Mouse (Mus musculus): ENCODE data around the gene Sptbn1. TPM values are rescaled to one million over a fixed set of nuclear protein-coding genes. Genes with fewer than 3 reads are reported as not detected.

The Sptbn1 gene
- total and polyA plus RNA-seq, 3 experiments: 7.7 to 95.8 (median 84.1) TPM

- H3K36me3 ChIP-seq (replicated peaks): peaks cover 69% of the 10 kb centered on the region
- peaks cover 10% of the 10 kb centered on the region for H3K4me1 ChIP-seq (ENCODE audit: insufficient read depth, low read depth, low read length)
Measured at GRCm38 (mm10) chr11:30147882-30148281, 120.1 kb downstream of the Sptbn1 start.

GRCm38 (mm10) chr11:30143090-30143489 is 124.9 kb downstream of the Sptbn1 start:
- TF ChIP-seq TAL1 (conservative IDR thresholded peaks at IDR 0.05; ENCODE audit: low read depth, low read length) (no peak), GATA1 (IDR thresholded peaks at IDR 0.05; ENCODE audit: borderline replicate concordance, low read length) (no peak), GATA2 (IDR thresholded peaks at IDR 0.05; ENCODE audit: borderline replicate concordance, low read depth, low read length) (no peak), CTCF (IDR thresholded peaks at IDR 0.05; ENCODE audit: low read depth, low read length) (no peak), POLR2AphosphoS5 (IDR thresholded peaks at IDR 0.05; ENCODE audit: insufficient replicate concordance, low read depth, low read length) (no peak)
- Histone ChIP-seq H3K36me3 (replicated peaks) (peaks cover 84% of the 10 kb centered on the region), H3K4me1 (ENCODE audit: insufficient read depth, low read depth, low read length) (no peaks in the 10 kb centered on the region), H3K9me3 (replicated peaks) (no peaks in the 10 kb centered on the region), H3K27me3 (ENCODE audit: insufficient read depth, low read length) (no peaks in the 10 kb centered on the region), H3K4me3 (ENCODE audit: low read depth, low read length) (no peak overlapping the region)
- DNase-seq (ENCODE audit: low spot score) (no peak), ATAC-seq (ENCODE audit: extremely low read depth, insufficient number of reproducible peaks, low FRiP score, poor library complexity, severe bottlenecking) (no peak)

More at GRCm38 (mm10) chr11:30147882-30148281, 120.1 kb downstream of the Sptbn1 start:
- Histone ChIP-seq H3K9me3 (replicated peaks) (no peaks in the 10 kb centered on the region), H3K27me3 (ENCODE audit: insufficient read depth, low read length) (no peaks in the 10 kb centered on the region), H3K4me3 (ENCODE audit: low read depth, low read length) (no peak overlapping the region)
- DNase-seq (ENCODE audit: low spot score) (no peak), ATAC-seq (ENCODE audit: extremely low read depth, insufficient number of reproducible peaks, low FRiP score, poor library complexity, severe bottlenecking) (no peak)
- TF ChIP-seq GATA1 (IDR thresholded peaks at IDR 0.05; ENCODE audit: borderline replicate concordance, low read length) (no peak), CTCF (IDR thresholded peaks at IDR 0.05; ENCODE audit: low read depth, low read length) (no peak), POLR2AphosphoS5 (IDR thresholded peaks at IDR 0.05; ENCODE audit: insufficient replicate concordance, low read depth, low read length) (no peak), TAL1 (conservative IDR thresholded peaks at IDR 0.05; ENCODE audit: low read depth, low read length) (no peak), GATA2 (IDR thresholded peaks at IDR 0.05; ENCODE audit: borderline replicate concordance, low read depth, low read length) (no peak)

- no peak for ATAC-seq (ENCODE audit: extremely low read depth, insufficient number of reproducible peaks, low FRiP score, poor library complexity, severe bottlenecking)
- TF ChIP-seq TAL1 (conservative IDR thresholded peaks at IDR 0.05; ENCODE audit: low read depth, low read length): no peak
- no peak for TF ChIP-seq GATA1 (IDR thresholded peaks at IDR 0.05; ENCODE audit: borderline replicate concordance, low read length)
- TF ChIP-seq CTCF (IDR thresholded peaks at IDR 0.05; ENCODE audit: low read depth, low read length): no peak
- no peak for TF ChIP-seq GATA2 (IDR thresholded peaks at IDR 0.05; ENCODE audit: borderline replicate concordance, low read depth, low read length)
- no peak for TF ChIP-seq POLR2AphosphoS5 (IDR thresholded peaks at IDR 0.05; ENCODE audit: insufficient replicate concordance, low read depth, low read length)
- no peak overlapping the region for H3K4me3 ChIP-seq (ENCODE audit: low read depth, low read length)
- no peaks in the 10 kb centered on the region for H3K27me3 ChIP-seq (ENCODE audit: insufficient read depth, low read length)
- no peaks in the 10 kb centered on the region for H3K4me1 ChIP-seq (ENCODE audit: insufficient read depth, low read depth, low read length)
- DNase-seq (ENCODE audit: low spot score): no peak
- no peaks in the 10 kb centered on the region for H3K9me3 ChIP-seq (replicated peaks)
- peaks cover 91% of the 10 kb centered on the region for H3K36me3 ChIP-seq (replicated peaks)
Measured at GRCm38 (mm10) chr11:30139165-30139826, 128.7 kb downstream of the Sptbn1 start.

- no peak for TF ChIP-seq CTCF (IDR thresholded peaks at IDR 0.05; ENCODE audit: low read depth, low read length)
- no peak for TF ChIP-seq GATA1 (IDR thresholded peaks at IDR 0.05; ENCODE audit: borderline replicate concordance, low read length)
- no peak for TF ChIP-seq POLR2AphosphoS5 (IDR thresholded peaks at IDR 0.05; ENCODE audit: insufficient replicate concordance, low read depth, low read length)
- no peak for TF ChIP-seq TAL1 (conservative IDR thresholded peaks at IDR 0.05; ENCODE audit: low read depth, low read length)
- no peak for TF ChIP-seq GATA2 (IDR thresholded peaks at IDR 0.05; ENCODE audit: borderline replicate concordance, low read depth, low read length)
- no peaks in the 10 kb centered on the region for H3K27me3 ChIP-seq (ENCODE audit: insufficient read depth, low read length)
- ATAC-seq (ENCODE audit: extremely low read depth, insufficient number of reproducible peaks, low FRiP score, poor library complexity, severe bottlenecking) (no peak), DNase-seq (ENCODE audit: low spot score) (no peak)
- no peak overlapping the region for H3K4me3 ChIP-seq (ENCODE audit: low read depth, low read length)
- no peaks in the 10 kb centered on the region for H3K9me3 ChIP-seq (replicated peaks)
- no peaks in the 10 kb centered on the region for H3K4me1 ChIP-seq (ENCODE audit: insufficient read depth, low read depth, low read length)
- peaks cover 85% of the 10 kb centered on the region for H3K36me3 ChIP-seq (replicated peaks)
Measured at GRCm38 (mm10) chr11:30137081-30137480, 130.9 kb downstream of the Sptbn1 start.

- no peak for ATAC-seq (ENCODE audit: extremely low read depth, insufficient number of reproducible peaks, low FRiP score, poor library complexity, severe bottlenecking)
- no peak for DNase-seq (ENCODE audit: low spot score)
- peaks cover 5% of the 10 kb centered on the region for H3K4me1 ChIP-seq (ENCODE audit: insufficient read depth, low read depth, low read length)
- no peaks in the 10 kb centered on the region for H3K9me3 ChIP-seq (replicated peaks)
- TF ChIP-seq TAL1 (conservative IDR thresholded peaks at IDR 0.05; ENCODE audit: low read depth, low read length) (no peak), GATA2 (IDR thresholded peaks at IDR 0.05; ENCODE audit: borderline replicate concordance, low read depth, low read length) (no peak), CTCF (IDR thresholded peaks at IDR 0.05; ENCODE audit: low read depth, low read length) (no peak), POLR2AphosphoS5 (IDR thresholded peaks at IDR 0.05; ENCODE audit: insufficient replicate concordance, low read depth, low read length) (no peak), GATA1 (IDR thresholded peaks at IDR 0.05; ENCODE audit: borderline replicate concordance, low read length) (no peak)
- no peak overlapping the region for H3K4me3 ChIP-seq (ENCODE audit: low read depth, low read length)
- no peaks in the 10 kb centered on the region for H3K27me3 ChIP-seq (ENCODE audit: insufficient read depth, low read length)
- peaks cover 81% of the 10 kb centered on the region for H3K36me3 ChIP-seq (replicated peaks)
Measured at GRCm38 (mm10) chr11:30134058-30134457, 133.9 kb downstream of the Sptbn1 start.

GRCm38 (mm10) chr11:30132581-30132980 is 135.4 kb downstream of the Sptbn1 start:
- no peak for ATAC-seq (ENCODE audit: extremely low read depth, insufficient number of reproducible peaks, low FRiP score, poor library complexity, severe bottlenecking)
- Histone ChIP-seq H3K36me3 (replicated peaks) (peaks cover 77% of the 10 kb centered on the region), H3K9me3 (replicated peaks) (no peaks in the 10 kb centered on the region), H3K4me3 (ENCODE audit: low read depth, low read length) (no peak overlapping the region), H3K27me3 (ENCODE audit: insufficient read depth, low read length) (no peaks in the 10 kb centered on the region), H3K4me1 (ENCODE audit: insufficient read depth, low read depth, low read length) (peaks cover 5% of the 10 kb centered on the region)
- DNase-seq (ENCODE audit: low spot score): no peak
- TF ChIP-seq GATA2 (IDR thresholded peaks at IDR 0.05; ENCODE audit: borderline replicate concordance, low read depth, low read length) (no peak), CTCF (IDR thresholded peaks at IDR 0.05; ENCODE audit: low read depth, low read length) (no peak), POLR2AphosphoS5 (IDR thresholded peaks at IDR 0.05; ENCODE audit: insufficient replicate concordance, low read depth, low read length) (no peak), TAL1 (conservative IDR thresholded peaks at IDR 0.05; ENCODE audit: low read depth, low read length) (no peak), GATA1 (IDR thresholded peaks at IDR 0.05; ENCODE audit: borderline replicate concordance, low read length) (no peak)

Measured in G1E (cell line).